Mouse (Mus musculus): ENCODE results near the gene Zfp629. TPM values are rescaled to one million over a fixed set of nuclear protein-coding genes. Genes with fewer than 3 reads are reported as not detected.

Zfp629 gene
- polyA plus RNA-seq, 1 experiment from 2014 or later, result 16.9 TPM

- Histone ChIP-seq H3K9ac (no peak overlapping the region), H3K4me3 (ENCODE audit: low read depth, low read length) (no peak overlapping the region), H3K36me3 (ENCODE audit: insufficient read depth) (peaks cover 76% of the 10 kb centered on the region), H3K4me1 (ENCODE audit: insufficient read depth) (no peaks in the 10 kb centered on the region), H3K4me2 (no peak overlapping the region), H3K27me3 (ENCODE audit: insufficient read depth, low read length) (no peaks in the 10 kb centered on the region), H3K27ac (ENCODE audit: low read depth) (no peak overlapping the region), H3K9me3 (ENCODE audit: low read depth, low read length) (no peaks in the 10 kb centered on the region)
- WGBS, result 87% methylated on average over 10 of the region's 10 CpGs
- DNase-seq, result no peak
- TF ChIP-seq CTCF (IDR thresholded peaks at IDR 0.05; ENCODE audit: low read depth), result no peak
- ATAC-seq (ENCODE audit: insufficient read depth), result no peak
Observed at GRCm38 (mm10) chr7:127604256-127604655, 11.3 kb downstream of the Zfp629 start.

GRCm38 (mm10) chr7:127602903-127603302 lies 12.7 kb downstream of the Zfp629 start:
- Histone ChIP-seq H3K4me3 (ENCODE audit: low read depth, low read length) (no peak overlapping the region), H3K27ac (ENCODE audit: low read depth) (no peak overlapping the region), H3K4me2 (no peak overlapping the region), H3K36me3 (ENCODE audit: insufficient read depth) (peaks cover 76% of the 10 kb centered on the region), H3K9me3 (ENCODE audit: low read depth, low read length) (no peaks in the 10 kb centered on the region), H3K9ac (no peak overlapping the region), H3K4me1 (ENCODE audit: insufficient read depth) (no peaks in the 10 kb centered on the region), H3K27me3 (ENCODE audit: insufficient read depth, low read length) (no peaks in the 10 kb centered on the region)
- ATAC-seq (ENCODE audit: insufficient read depth), result no peak
- WGBS, result 85% methylated on average over 2 of the region's 2 CpGs
- no peak for TF ChIP-seq CTCF (IDR thresholded peaks at IDR 0.05; ENCODE audit: low read depth)
- DNase-seq, result no peak

- H3K27me3 ChIP-seq (ENCODE audit: insufficient read depth, low read length), result no peaks in the 10 kb centered on the region
- peaks cover 87% of the 10 kb centered on the region for H3K36me3 ChIP-seq (ENCODE audit: insufficient read depth)
- WGBS, result 87% methylated on average over 4 of the region's 4 CpGs
- H3K9ac ChIP-seq, result no peak overlapping the region
- no peak overlapping the region for H3K4me3 ChIP-seq (ENCODE audit: low read depth, low read length)
- H3K27ac ChIP-seq (ENCODE audit: low read depth), result no peak overlapping the region
- ATAC-seq (ENCODE audit: insufficient read depth), result no peak
- TF ChIP-seq CTCF (IDR thresholded peaks at IDR 0.05; ENCODE audit: low read depth), result no peak
- H3K4me1 ChIP-seq (ENCODE audit: insufficient read depth), result no peaks in the 10 kb centered on the region
- no peak for DNase-seq
- no peaks in the 10 kb centered on the region for H3K9me3 ChIP-seq (ENCODE audit: low read depth, low read length)
- H3K4me2 ChIP-seq, result no peak overlapping the region
Observed at GRCm38 (mm10) chr7:127601735-127602134, 13.9 kb downstream of the Zfp629 start.

GRCm38 (mm10) chr7:127600612-127601011 lies 15.0 kb downstream of the Zfp629 start:
- 87% methylated on average over 7 of the region's 7 CpGs for WGBS
- Histone ChIP-seq H3K36me3 (ENCODE audit: insufficient read depth) (peaks cover 94% of the 10 kb centered on the region), H3K9me3 (ENCODE audit: low read depth, low read length) (no peaks in the 10 kb centered on the region), H3K4me3 (ENCODE audit: low read depth, low read length) (no peak overlapping the region), H3K27ac (ENCODE audit: low read depth) (no peak overlapping the region), H3K4me1 (ENCODE audit: insufficient read depth) (no peaks in the 10 kb centered on the region), H3K27me3 (ENCODE audit: insufficient read depth, low read length) (no peaks in the 10 kb centered on the region), H3K9ac (no peak overlapping the region), H3K4me2 (no peak overlapping the region)
- ATAC-seq (ENCODE audit: insufficient read depth) (no peak), DNase-seq (no peak)
- no peak for TF ChIP-seq CTCF (IDR thresholded peaks at IDR 0.05; ENCODE audit: low read depth)

- WGBS, result 93% methylated on average over 17 of the region's 17 CpGs
- Histone ChIP-seq H3K27ac (ENCODE audit: low read depth) (no peak overlapping the region), H3K9me3 (ENCODE audit: low read depth, low read length) (no peaks in the 10 kb centered on the region), H3K4me1 (ENCODE audit: insufficient read depth) (no peaks in the 10 kb centered on the region), H3K9ac (no peak overlapping the region), H3K4me3 (ENCODE audit: low read depth, low read length) (no peak overlapping the region), H3K4me2 (no peak overlapping the region), H3K36me3 (ENCODE audit: insufficient read depth) (peaks cover 100% of the 10 kb centered on the region), H3K27me3 (ENCODE audit: insufficient read depth, low read length) (no peaks in the 10 kb centered on the region)
- DNase-seq (no peak), ATAC-seq (ENCODE audit: insufficient read depth) (no peak)
- no peak for TF ChIP-seq CTCF (IDR thresholded peaks at IDR 0.05; ENCODE audit: low read depth)
Observed at GRCm38 (mm10) chr7:127596747-127597146, 18.9 kb downstream of the Zfp629 start.

- Histone ChIP-seq H3K9ac (no peak overlapping the region), H3K27ac (ENCODE audit: low read depth) (no peak overlapping the region), H3K4me1 (ENCODE audit: insufficient read depth) (peaks cover 4% of the 10 kb centered on the region), H3K27me3 (ENCODE audit: insufficient read depth, low read length) (no peaks in the 10 kb centered on the region), H3K9me3 (ENCODE audit: low read depth, low read length) (no peaks in the 10 kb centered on the region), H3K4me3 (ENCODE audit: low read depth, low read length) (no peak overlapping the region), H3K4me2 (no peak overlapping the region), H3K36me3 (ENCODE audit: insufficient read depth) (peaks cover 81% of the 10 kb centered on the region)
- 80% methylated on average over 14 of the region's 14 CpGs for WGBS
- no peak for DNase-seq
- ATAC-seq (ENCODE audit: insufficient read depth), result no peak
- no peak for TF ChIP-seq CTCF (IDR thresholded peaks at IDR 0.05; ENCODE audit: low read depth)
Observed at GRCm38 (mm10) chr7:127592575-127592974, 23.0 kb downstream of the Zfp629 start.

- H3K4me2 ChIP-seq, result no peak overlapping the region
- H3K4me1 ChIP-seq (ENCODE audit: insufficient read depth), result peaks cover 10% of the 10 kb centered on the region
- DNase-seq (no peak), ATAC-seq (ENCODE audit: insufficient read depth) (no peak)
- 80% methylated on average over 10 of the region's 10 CpGs for WGBS
- H3K36me3 ChIP-seq (ENCODE audit: insufficient read depth), result peaks cover 67% of the 10 kb centered on the region
- H3K9ac ChIP-seq, result no peak overlapping the region
- H3K27ac ChIP-seq (ENCODE audit: low read depth), result no peak overlapping the region
- TF ChIP-seq CTCF (IDR thresholded peaks at IDR 0.05; ENCODE audit: low read depth), result no peak
- H3K9me3 ChIP-seq (ENCODE audit: low read depth, low read length), result no peaks in the 10 kb centered on the region
- H3K4me3 ChIP-seq (ENCODE audit: low read depth, low read length), result no peak overlapping the region
- H3K27me3 ChIP-seq (ENCODE audit: insufficient read depth, low read length), result no peaks in the 10 kb centered on the region
Observed at GRCm38 (mm10) chr7:127591108-127591507, 24.5 kb downstream of the Zfp629 start.

- peak overlapping the region; percentile 80 for H3K9ac ChIP-seq
- H3K9me3 ChIP-seq (ENCODE audit: low read depth, low read length), result no peaks in the 10 kb centered on the region
- 90% methylated on average over 9 of the region's 9 CpGs for WGBS
- H3K4me2 ChIP-seq, result peak overlapping the region; percentile 96
- no peak for DNase-seq
- peaks cover 10% of the 10 kb centered on the region for H3K4me1 ChIP-seq (ENCODE audit: insufficient read depth)
- ATAC-seq (ENCODE audit: insufficient read depth), result no peak
- H3K27me3 ChIP-seq (ENCODE audit: insufficient read depth, low read length), result no peaks in the 10 kb centered on the region
- H3K4me3 ChIP-seq (ENCODE audit: low read depth, low read length), result peak overlapping the region; percentile 84
- TF ChIP-seq CTCF (IDR thresholded peaks at IDR 0.05; ENCODE audit: low read depth), result no peak
- H3K36me3 ChIP-seq (ENCODE audit: insufficient read depth), result peaks cover 61% of the 10 kb centered on the region
- no peak overlapping the region for H3K27ac ChIP-seq (ENCODE audit: low read depth)
Observed at GRCm38 (mm10) chr7:127589637-127590036, 26.0 kb downstream of the Zfp629 start.

Measured in lung, embryonic 14.5 days (tissue).